Mouse (Mus musculus): ENCODE data around the gene Faf1. TPM values are rescaled to one million over a fixed set of nuclear protein-coding genes. Genes with fewer than 3 reads are reported as not detected.
A peak's percentile ranks its signal among the peaks of the same experiment; 100 is the strongest.

Faf1 gene
- polyA plus RNA-seq, 1 experiment from 2014 or later: 15.7 TPM

DNA sequence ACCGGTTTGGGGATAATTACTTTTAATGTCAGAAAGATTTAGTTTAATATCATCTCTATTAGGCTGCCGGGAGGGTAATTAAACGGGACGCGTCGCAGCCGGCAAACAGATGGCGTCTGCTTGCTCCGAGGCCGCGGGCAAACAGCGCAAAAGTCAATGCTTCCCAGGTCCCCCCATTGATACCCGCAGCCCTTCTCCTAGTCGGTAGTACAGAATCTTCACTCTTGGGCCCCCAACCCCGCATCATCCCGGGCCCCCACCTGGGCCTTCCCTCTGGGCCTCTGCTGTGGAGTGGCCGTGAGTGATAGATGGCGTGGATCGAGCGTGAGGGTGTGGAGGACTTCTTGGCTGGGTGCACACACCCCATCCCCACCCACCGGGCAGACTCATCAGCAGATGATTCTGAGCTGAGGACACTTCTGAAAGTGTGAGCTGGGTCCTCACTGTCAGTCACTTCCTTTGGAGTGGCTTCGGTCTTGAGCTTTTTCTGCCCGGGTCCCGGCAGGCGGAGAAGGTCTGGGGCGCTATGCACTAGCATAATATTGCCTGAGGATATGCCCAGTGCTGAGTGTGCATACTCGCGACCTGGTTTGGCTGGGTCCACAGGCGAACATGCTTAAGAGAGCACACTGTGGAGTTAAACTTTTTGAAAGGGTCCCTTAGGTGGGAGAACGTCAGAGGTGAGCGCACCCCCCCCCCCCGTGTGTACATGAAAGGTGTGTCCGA, 298.4 kb downstream of the Faf1 start:
- Histone ChIP-seq H3K36me3 (ENCODE audit: control insufficient read depth, insufficient read depth) (no peaks in the 10 kb centered on the region), H3K9me3 (ENCODE audit: control insufficient read depth) (no peaks in the 10 kb centered on the region), H3K4me2 (replicated peaks; ENCODE audit: low read depth) (no peak overlapping the region), H3K27ac (ENCODE audit: low read depth, low read length) (no peak overlapping the region), H3K4me1 (replicated peaks; ENCODE audit: control insufficient read depth, insufficient read depth, low read length) (no peaks in the 10 kb centered on the region), H3K9ac (ENCODE audit: low read depth, low read length) (no peak overlapping the region), H3K4me3 (ENCODE audit: low read depth, low read length) (no peak overlapping the region), H3K27me3 (replicated peaks; ENCODE audit: control insufficient read depth, insufficient read depth, low read length) (peaks cover 81% of the 10 kb centered on the region)
- ATAC-seq: no peak
- no peak for TF ChIP-seq CTCF (IDR thresholded peaks at IDR 0.05; ENCODE audit: low read depth)
- WGBS: 1% methylated on average over 33 of the region's 33 CpGs

DNA sequence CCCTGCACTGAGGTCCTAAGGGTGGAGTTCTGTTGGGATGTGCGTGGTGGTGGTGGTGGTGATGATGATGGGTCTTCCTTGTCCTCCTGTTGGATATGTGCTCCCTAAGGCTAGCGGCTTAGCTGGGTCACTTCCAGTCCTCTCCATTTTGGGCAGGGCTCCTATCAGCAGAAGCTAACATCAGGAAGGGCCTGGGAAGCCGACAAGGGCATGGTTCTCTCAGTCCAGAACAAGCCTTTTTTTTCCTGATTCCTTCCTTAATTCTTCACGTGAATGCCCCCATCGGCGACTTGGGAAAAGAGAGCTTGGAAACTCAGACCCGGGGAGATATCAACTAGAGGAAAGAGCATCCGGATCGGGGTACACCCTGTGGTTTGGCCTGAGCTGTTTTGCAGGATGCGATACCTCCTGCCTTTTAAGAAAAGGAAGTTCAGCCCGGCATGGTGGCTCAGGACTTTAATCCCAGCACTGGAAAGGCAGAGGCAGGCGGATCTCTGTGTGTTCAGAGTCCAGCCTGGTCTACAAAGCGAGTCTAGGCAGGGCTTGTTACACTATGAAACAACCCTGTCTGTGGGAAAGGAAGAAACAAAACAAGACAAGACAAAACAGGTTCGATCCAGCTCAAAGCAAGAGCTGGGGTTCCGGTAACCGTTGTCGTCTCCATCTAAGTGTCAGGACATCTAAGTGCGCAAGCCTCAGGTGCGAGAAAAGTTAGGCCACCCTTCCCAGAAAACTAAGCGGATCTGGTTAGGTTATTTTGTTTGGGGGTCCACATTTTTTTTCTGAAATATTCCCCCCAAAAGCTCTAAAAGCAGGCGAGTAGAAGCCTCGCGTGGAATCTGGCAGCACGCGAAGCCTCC, 299.2 kb downstream of the Faf1 start:
- Histone ChIP-seq H3K9ac (ENCODE audit: low read depth, low read length) (no peak overlapping the region), H3K27ac (ENCODE audit: low read depth, low read length) (no peak overlapping the region), H3K27me3 (replicated peaks; ENCODE audit: control insufficient read depth, insufficient read depth, low read length) (peaks cover 89% of the 10 kb centered on the region), H3K36me3 (ENCODE audit: control insufficient read depth, insufficient read depth) (no peaks in the 10 kb centered on the region), H3K9me3 (ENCODE audit: control insufficient read depth) (no peaks in the 10 kb centered on the region), H3K4me1 (replicated peaks; ENCODE audit: control insufficient read depth, insufficient read depth, low read length) (no peaks in the 10 kb centered on the region), H3K4me3 (ENCODE audit: low read depth, low read length) (no peak overlapping the region), H3K4me2 (replicated peaks; ENCODE audit: low read depth) (no peak overlapping the region)
- WGBS: 9% methylated on average over 25 of the region's 25 CpGs
- no peak for ATAC-seq
- no peak for TF ChIP-seq CTCF (IDR thresholded peaks at IDR 0.05; ENCODE audit: low read depth)

- no peak for TF ChIP-seq CTCF (IDR thresholded peaks at IDR 0.05; ENCODE audit: low read depth)
- Histone ChIP-seq H3K4me1 (replicated peaks; ENCODE audit: control insufficient read depth, insufficient read depth, low read length) (no peaks in the 10 kb centered on the region), H3K27me3 (replicated peaks; ENCODE audit: control insufficient read depth, insufficient read depth, low read length) (peaks cover 92% of the 10 kb centered on the region), H3K4me3 (ENCODE audit: low read depth, low read length) (no peak overlapping the region), H3K9ac (ENCODE audit: low read depth, low read length) (no peak overlapping the region), H3K27ac (ENCODE audit: low read depth, low read length) (no peak overlapping the region), H3K36me3 (ENCODE audit: control insufficient read depth, insufficient read depth) (no peaks in the 10 kb centered on the region), H3K4me2 (replicated peaks; ENCODE audit: low read depth) (no peak overlapping the region), H3K9me3 (ENCODE audit: control insufficient read depth) (no peaks in the 10 kb centered on the region)
- no peak for ATAC-seq
- WGBS: 3% methylated on average over 34 of the region's 34 CpGs
These were observed 300.1 kb downstream of the Faf1 start for GRCm38 (mm10) chr4:109976273-109977147.

DNA sequence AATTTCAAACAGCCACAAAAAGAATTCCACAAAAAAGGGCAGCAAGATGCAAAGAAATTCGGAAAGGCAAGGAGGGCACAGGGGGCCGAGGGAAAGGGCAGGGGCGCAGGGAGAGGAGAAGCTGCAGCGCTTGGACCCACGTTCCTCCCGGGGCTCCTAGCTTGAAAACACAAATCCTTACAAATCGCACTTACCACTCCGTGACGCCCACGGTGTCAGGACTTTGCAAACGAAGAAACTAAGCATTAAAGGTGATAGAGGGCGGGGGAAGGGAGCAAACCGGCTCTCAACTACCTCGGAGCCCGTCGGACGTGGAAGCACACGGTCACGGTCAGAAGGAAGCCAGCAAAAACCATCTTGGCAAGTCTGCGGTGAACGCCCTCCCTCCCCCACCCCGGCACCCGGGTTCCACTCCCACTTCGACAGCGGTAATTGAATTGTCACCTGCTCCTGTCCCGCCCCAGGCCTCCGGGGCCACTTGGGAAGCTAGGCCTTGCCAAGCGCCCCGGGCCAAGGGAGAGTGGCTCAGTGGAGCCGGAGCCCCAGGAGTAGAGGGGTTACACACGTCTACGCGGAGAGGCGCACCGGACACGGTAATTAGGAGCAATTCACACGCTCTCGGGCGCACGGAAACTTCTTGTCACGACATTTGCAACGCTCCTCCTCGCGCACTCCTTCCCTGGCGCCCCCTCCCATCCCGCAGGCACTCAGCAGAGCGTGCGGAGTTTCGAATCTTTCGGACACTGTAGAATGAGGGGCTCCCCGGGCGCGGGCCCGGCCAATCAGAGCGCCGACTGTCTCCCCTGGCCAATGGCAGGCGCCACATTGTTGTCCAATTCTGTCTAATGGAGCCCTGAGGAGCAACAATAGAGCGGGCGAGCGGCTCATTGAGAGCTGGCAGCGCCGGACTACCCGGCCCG, 301.0 kb downstream of the Faf1 start, which contains the start of gene Dmrta2:
Gene Dmrta2 (plus strand): TSS at position 906 of the 920 bp plus-strand sequence.
- Histone ChIP-seq H3K9ac (ENCODE audit: low read depth, low read length) (no peak within 1 kb of the TSS), H3K27me3 (replicated peaks; ENCODE audit: control insufficient read depth, insufficient read depth, low read length) (peaks cover 93% of the 10 kb centered on the region)

DNA sequence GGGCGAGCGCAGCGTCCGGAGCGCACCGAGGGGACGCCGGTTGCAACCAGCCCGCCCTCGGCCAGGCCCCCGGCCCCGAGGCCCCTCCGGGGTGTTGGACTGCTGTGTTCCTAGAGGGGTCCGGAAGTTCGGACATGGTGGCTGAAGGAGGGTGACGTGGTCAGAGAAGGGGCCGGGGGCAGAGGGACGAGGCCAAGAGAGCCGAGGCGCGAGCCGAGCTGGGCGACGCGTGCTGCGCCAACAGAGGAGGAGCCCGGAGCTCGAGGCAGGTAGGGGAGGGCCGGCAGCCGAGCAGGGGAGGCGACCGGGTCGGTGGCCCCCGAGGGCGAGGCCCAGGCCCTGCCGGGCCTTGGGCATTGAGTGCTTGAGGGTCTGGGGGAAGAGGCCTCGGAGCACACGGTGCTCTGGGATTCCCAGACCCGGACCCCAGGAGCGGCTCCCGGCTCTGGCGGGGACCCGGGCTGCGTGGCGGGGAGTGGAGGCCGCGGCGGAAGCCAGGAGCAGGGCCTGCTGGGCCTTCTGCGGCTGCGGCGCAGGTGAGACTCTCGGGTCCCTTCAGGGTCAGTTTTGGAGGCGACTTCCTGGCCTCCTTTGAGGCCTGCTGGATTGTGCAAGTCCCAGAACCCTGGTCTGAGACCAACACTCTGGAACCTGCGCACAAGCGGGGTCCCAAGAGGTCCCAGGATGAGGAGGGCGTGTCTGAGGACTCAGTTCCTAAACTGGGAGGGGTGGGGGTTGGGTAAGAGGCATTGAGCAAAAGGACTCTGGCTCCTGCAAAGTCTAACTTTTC, 301.9 kb downstream of the Faf1 start:
- H3K4me3 ChIP-seq (ENCODE audit: low read depth, low read length): peak overlapping the region; percentile 36
- H3K27ac ChIP-seq (ENCODE audit: low read depth, low read length): no peak overlapping the region
- no peaks in the 10 kb centered on the region for H3K36me3 ChIP-seq (ENCODE audit: control insufficient read depth, insufficient read depth)
- WGBS: 1% methylated on average over 54 of the region's 56 CpGs
- H3K4me2 ChIP-seq (replicated peaks; ENCODE audit: low read depth): peak overlapping the region; percentile 56
- no peak overlapping the region for H3K9ac ChIP-seq (ENCODE audit: low read depth, low read length)
- TF ChIP-seq CTCF (IDR thresholded peaks at IDR 0.05; ENCODE audit: low read depth): no peak
- H3K4me1 ChIP-seq (replicated peaks; ENCODE audit: control insufficient read depth, insufficient read depth, low read length): no peaks in the 10 kb centered on the region
- H3K27me3 ChIP-seq (replicated peaks; ENCODE audit: control insufficient read depth, insufficient read depth, low read length): peaks cover 98% of the 10 kb centered on the region
- no peak for ATAC-seq
- no peaks in the 10 kb centered on the region for H3K9me3 ChIP-seq (ENCODE audit: control insufficient read depth)

More for the DNA sequence above, 301.0 kb downstream of the Faf1 start, which contains the start of gene Dmrta2:
- Histone ChIP-seq H3K4me2 (replicated peaks; ENCODE audit: low read depth) (peak within 1 kb of the TSS; percentile 56), H3K4me3 (ENCODE audit: low read depth, low read length) (peak within 1 kb of the TSS; percentile 36), H3K4me1 (replicated peaks; ENCODE audit: control insufficient read depth, insufficient read depth, low read length) (no peaks in the 10 kb centered on the region), H3K9me3 (ENCODE audit: control insufficient read depth) (no peaks in the 10 kb centered on the region), H3K36me3 (ENCODE audit: control insufficient read depth, insufficient read depth) (no peaks in the 10 kb centered on the region), H3K27ac (ENCODE audit: low read depth, low read length) (no peak within 1 kb of the TSS)
- WGBS: under 1% methylated on average over 64 of the region's 64 CpGs
- no peak; the same call in 1 of the 2 replicates for ATAC-seq
- TF ChIP-seq CTCF (IDR thresholded peaks at IDR 0.05; ENCODE audit: low read depth): no peak

Data from intestine, postnatal 0 days (tissue).